Mouse (Mus musculus) forebrain, embryonic 13.5 days (tissue): ENCODE measurements around the gene Smc6. TPM values are rescaled to one million over a fixed set of nuclear protein-coding genes. Genes with fewer than 3 reads are reported as not detected.

ENCODE experiments used
- ATAC-seq: fragments of 200-750 bp; cut with Nextera tagmentation; 2 replicates; pipeline ENCODE4 v1.8.0; 2017
- H3K27ac ChIP-seq: fragments of 300-500 bp; sonication (generic); 2 replicates; pipeline ENCODE4 v1.5.1; 2015; ENCODE audit warnings: inconsistent platforms, mild to moderate bottlenecking, moderate library complexity
- H3K27me3 ChIP-seq: fragments of 300-500 bp; sonication (generic); 2 replicates; pipeline ENCODE4 v1.6.1; 2015; ENCODE audit warnings: mild to moderate bottlenecking, inconsistent platforms
- H3K36me3 ChIP-seq: fragments of 300-500 bp; sonication (generic); 2 replicates; pipeline ENCODE4 v1.6.1; 2015; ENCODE audit warnings: mild to moderate bottlenecking, inconsistent platforms; ENCODE audit not compliant: poor library complexity, severe bottlenecking
- H3K4me1 ChIP-seq: fragments of 300-500 bp; sonication (generic); 2 replicates; pipeline ENCODE4 v1.6.1; 2015; ENCODE audit warnings: inconsistent platforms
- H3K4me2 ChIP-seq: fragments of 300-500 bp; sonication (generic); 2 replicates; pipeline ENCODE4 v1.6.1; 2015; ENCODE audit warnings: inconsistent platforms, mild to moderate bottlenecking, moderate library complexity
- H3K4me3 ChIP-seq: fragments of 300-500 bp; sonication (generic); 2 replicates; pipeline ENCODE4 v1.5.1; 2015; ENCODE audit warnings: mild to moderate bottlenecking, inconsistent platforms
- H3K9ac ChIP-seq: fragments of 300-500 bp; sonication (generic); 2 replicates; pipeline ENCODE4 v1.6.1; 2015; ENCODE audit warnings: mild to moderate bottlenecking, inconsistent platforms
- H3K9me3 ChIP-seq: fragments of 300-500 bp; sonication (generic); replicated peaks from 2 replicates; pipeline ENCODE4 v1.6.1; 2016; ENCODE audit warnings: inconsistent platforms
- WGBS: fragments of 180-500 bp; shearing (Covaris S2); methylation state at CpG from one replicate; pipeline ENCODE4 v1.1.7; 2015; 5-methylcytosine and 5-hydroxymethylcytosine counted together
- polyA plus RNA-seq: library from polyadenylated mRNA; unstranded; fragments of >200 nt; fragmentation: Nextera tagmentation; extraction: Ambion mirVana; gene quantifications from 2 replicates; pipeline ENCODE4 v1.2.1, GENCODE M21; 2015

Smc6 gene
- polyA plus RNA-seq, 1 experiment from 2014 or later: 178 TPM

DNA sequence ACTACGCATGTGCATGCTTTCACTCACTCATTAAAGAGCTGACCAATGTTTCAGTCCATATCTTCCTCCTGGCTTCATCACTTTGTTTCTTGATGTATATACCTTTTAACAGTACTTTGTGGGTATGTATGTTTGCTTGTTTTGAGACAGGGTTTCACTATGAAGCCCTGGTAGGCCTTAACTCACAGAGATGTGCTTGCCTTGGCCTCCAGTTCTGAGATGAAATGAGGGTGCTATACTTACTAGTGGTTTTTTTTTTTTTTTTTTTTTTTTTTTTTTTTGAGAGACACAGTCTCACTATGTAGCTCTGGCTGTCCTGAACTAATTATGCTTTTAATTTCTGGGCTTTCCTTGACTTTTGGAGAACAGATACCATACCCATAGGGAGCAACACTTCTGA, 18.2 kb upstream of the Smc6 start:
- no peak for ATAC-seq
- peaks cover 26% of the 10 kb centered on the region for H3K36me3 ChIP-seq
- H3K4me2 ChIP-seq: no peak overlapping the region
- H3K27me3 ChIP-seq: no peaks in the 10 kb centered on the region
- H3K4me3 ChIP-seq: no peak overlapping the region
- 100% methylated on average over 1 of the region's 1 CpGs for WGBS
- H3K4me1 ChIP-seq: no peaks in the 10 kb centered on the region
- H3K9me3 ChIP-seq: no peaks in the 10 kb centered on the region
- no peak overlapping the region for H3K27ac ChIP-seq
- H3K9ac ChIP-seq: no peak overlapping the region

- no peak overlapping the region for H3K4me2 ChIP-seq
- no peak overlapping the region for H3K4me3 ChIP-seq
- H3K9me3 ChIP-seq: no peaks in the 10 kb centered on the region
- no peaks in the 10 kb centered on the region for H3K4me1 ChIP-seq
- H3K27me3 ChIP-seq: no peaks in the 10 kb centered on the region
- no peak overlapping the region for H3K9ac ChIP-seq
- H3K36me3 ChIP-seq: peaks cover 21% of the 10 kb centered on the region
- WGBS: 75% methylated on average over 3 of the region's 3 CpGs
- no peak for ATAC-seq
- H3K27ac ChIP-seq: no peak overlapping the region
Observed at GRCm38 (mm10) chr12:11250322-11250721, 15.4 kb upstream of the Smc6 start.

GRCm38 (mm10) chr12:11264895-11265294, 791 bp upstream of the Smc6 start:
- peak overlapping the region; percentile 85; the same call in 1 of the 2 replicates for H3K27ac ChIP-seq
- 4% methylated on average over 13 of the region's 13 CpGs for WGBS
- H3K4me2 ChIP-seq: peak overlapping the region; percentile 75
- H3K4me1 ChIP-seq: peaks cover 37% of the 10 kb centered on the region
- no peaks in the 10 kb centered on the region for H3K36me3 ChIP-seq
- H3K9me3 ChIP-seq: no peaks in the 10 kb centered on the region
- peak overlapping the region; percentile 88 for H3K9ac ChIP-seq
- H3K27me3 ChIP-seq: no peaks in the 10 kb centered on the region
- peak overlapping the region; percentile 72 for H3K4me3 ChIP-seq
- no peak for ATAC-seq

GRCm38 (mm10) chr12:11266282-11266985, 748 bp downstream of the Smc6 start:
- H3K4me3 ChIP-seq: peak overlapping the region; percentile 72
- H3K27ac ChIP-seq: peak overlapping the region; percentile 85
- H3K9me3 ChIP-seq: no peaks in the 10 kb centered on the region
- WGBS: 1% methylated on average over 51 of the region's 51 CpGs
- peaks cover 37% of the 10 kb centered on the region for H3K4me1 ChIP-seq
- H3K36me3 ChIP-seq: no peaks in the 10 kb centered on the region
- H3K9ac ChIP-seq: peak overlapping the region; percentile 88
- no peaks in the 10 kb centered on the region for H3K27me3 ChIP-seq
- peak overlapping the region; percentile 75 for H3K4me2 ChIP-seq
- ATAC-seq: peak; percentile 70

GRCm38 (mm10) chr12:11267030-11267429, 1.3 kb downstream of the Smc6 start:
- Histone ChIP-seq H3K27ac (peak overlapping the region; percentile 85; the same call in 1 of the 2 replicates), H3K4me3 (peak overlapping the region; percentile 72), H3K9ac (peak overlapping the region; percentile 88), H3K36me3 (no peaks in the 10 kb centered on the region), H3K27me3 (no peaks in the 10 kb centered on the region), H3K9me3 (no peaks in the 10 kb centered on the region), H3K4me2 (peak overlapping the region; percentile 75), H3K4me1 (peaks cover 37% of the 10 kb centered on the region)
- 6% methylated on average over 4 of the region's 4 CpGs for WGBS
- no peak for ATAC-seq

- Histone ChIP-seq H3K4me3 (no peak overlapping the region), H3K36me3 (peaks cover 33% of the 10 kb centered on the region), H3K4me2 (no peak overlapping the region), H3K9ac (no peak overlapping the region), H3K27ac (no peak overlapping the region), H3K27me3 (no peaks in the 10 kb centered on the region), H3K4me1 (peaks cover 17% of the 10 kb centered on the region), H3K9me3 (no peaks in the 10 kb centered on the region)
- 94% methylated on average over 4 of the region's 4 CpGs for WGBS
- no peak for ATAC-seq
Observed at GRCm38 (mm10) chr12:11272568-11272967, 6.9 kb downstream of the Smc6 start.

GRCm38 (mm10) chr12:11273185-11273584, 7.5 kb downstream of the Smc6 start:
- Histone ChIP-seq H3K4me1 (peaks cover 11% of the 10 kb centered on the region), H3K27ac (no peak overlapping the region), H3K9me3 (no peaks in the 10 kb centered on the region), H3K9ac (no peak overlapping the region), H3K4me3 (no peak overlapping the region), H3K4me2 (no peak overlapping the region), H3K27me3 (no peaks in the 10 kb centered on the region), H3K36me3 (peaks cover 36% of the 10 kb centered on the region)
- WGBS: 74% methylated on average over 1 of the region's 1 CpGs
- no peak for ATAC-seq

- Histone ChIP-seq H3K36me3 (peaks cover 64% of the 10 kb centered on the region), H3K9ac (no peak overlapping the region), H3K4me3 (no peak overlapping the region), H3K4me1 (no peaks in the 10 kb centered on the region), H3K9me3 (no peaks in the 10 kb centered on the region), H3K4me2 (no peak overlapping the region), H3K27me3 (no peaks in the 10 kb centered on the region), H3K27ac (no peak overlapping the region)
- 87% methylated on average over 2 of the region's 2 CpGs for WGBS
- no peak for ATAC-seq
Observed at GRCm38 (mm10) chr12:11276632-11277031, 10.9 kb downstream of the Smc6 start.

- H3K27me3 ChIP-seq: no peaks in the 10 kb centered on the region
- no peak overlapping the region for H3K4me2 ChIP-seq
- no peak for ATAC-seq
- WGBS: 92% methylated on average over 6 of the region's 6 CpGs
- H3K4me1 ChIP-seq: no peaks in the 10 kb centered on the region
- no peak overlapping the region for H3K27ac ChIP-seq
- H3K36me3 ChIP-seq: peaks cover 66% of the 10 kb centered on the region
- H3K9ac ChIP-seq: no peak overlapping the region
- H3K4me3 ChIP-seq: no peak overlapping the region
- no peaks in the 10 kb centered on the region for H3K9me3 ChIP-seq
Observed at GRCm38 (mm10) chr12:11277207-11277606, 11.5 kb downstream of the Smc6 start.

- no peak overlapping the region for H3K4me3 ChIP-seq
- H3K4me1 ChIP-seq: no peaks in the 10 kb centered on the region
- H3K27me3 ChIP-seq: no peaks in the 10 kb centered on the region
- H3K4me2 ChIP-seq: no peak overlapping the region
- ATAC-seq: no peak
- WGBS: 90% methylated on average over 3 of the region's 3 CpGs
- no peak overlapping the region for H3K9ac ChIP-seq
- peaks cover 65% of the 10 kb centered on the region for H3K36me3 ChIP-seq
- H3K9me3 ChIP-seq: no peaks in the 10 kb centered on the region
- H3K27ac ChIP-seq: no peak overlapping the region
Observed at GRCm38 (mm10) chr12:11279886-11280285, 14.2 kb downstream of the Smc6 start.

DNA sequence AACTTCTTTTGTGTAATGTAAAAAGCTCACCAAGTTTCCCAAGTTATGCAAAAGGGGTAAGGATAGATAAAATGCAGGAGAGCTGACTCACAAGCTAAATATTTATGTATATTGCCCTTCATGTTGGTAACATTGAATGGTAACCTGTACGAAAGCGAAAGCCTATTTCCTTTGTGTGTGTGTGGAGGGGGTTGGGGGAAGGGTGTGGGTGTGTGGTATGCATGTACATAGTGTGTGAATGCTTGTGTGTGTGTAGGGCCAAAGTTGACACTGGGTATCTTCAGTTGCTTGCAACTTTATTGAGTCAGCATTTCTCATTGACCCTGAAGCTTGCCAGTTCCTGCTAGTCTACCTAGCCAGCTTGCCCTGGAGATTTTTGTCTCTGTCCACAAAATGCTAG, 15.9 kb downstream of the Smc6 start:
- no peaks in the 10 kb centered on the region for H3K9me3 ChIP-seq
- ATAC-seq: no peak

DNA sequence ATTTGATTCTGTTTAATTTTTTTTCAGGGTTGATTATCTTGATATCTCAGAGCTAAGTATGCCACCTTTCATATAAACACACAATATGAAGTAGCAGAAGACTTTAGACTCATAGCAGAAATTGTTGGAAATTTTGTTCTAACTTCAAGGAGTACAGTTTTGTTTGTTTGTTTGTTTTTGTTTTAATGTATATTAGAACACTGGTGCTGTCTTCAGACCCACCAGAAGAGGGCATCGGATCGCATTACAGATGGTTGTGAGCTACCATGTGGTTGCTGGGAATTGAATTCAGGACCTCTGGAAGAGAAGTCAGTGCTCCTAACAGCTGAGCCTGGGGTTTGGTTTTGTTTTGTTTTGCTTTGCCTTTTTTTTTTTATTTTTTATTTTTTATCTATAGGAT, 20.7 kb downstream of the Smc6 start:
- Histone ChIP-seq H3K36me3 (peaks cover 75% of the 10 kb centered on the region), H3K27me3 (no peaks in the 10 kb centered on the region), H3K4me3 (no peak overlapping the region), H3K9me3 (no peaks in the 10 kb centered on the region), H3K9ac (no peak overlapping the region), H3K27ac (no peak overlapping the region), H3K4me2 (no peak overlapping the region), H3K4me1 (no peaks in the 10 kb centered on the region)
- no peak for ATAC-seq
- 94% methylated on average over 2 of the region's 2 CpGs for WGBS

More for the DNA sequence above, 15.9 kb downstream of the Smc6 start:
- WGBS: 97% methylated on average over 2 of the region's 2 CpGs
- H3K36me3 ChIP-seq: peaks cover 72% of the 10 kb centered on the region
- H3K27me3 ChIP-seq: no peaks in the 10 kb centered on the region
- H3K4me3 ChIP-seq: no peak overlapping the region
- H3K27ac ChIP-seq: no peak overlapping the region
- no peak overlapping the region for H3K9ac ChIP-seq
- no peaks in the 10 kb centered on the region for H3K4me1 ChIP-seq
- H3K4me2 ChIP-seq: no peak overlapping the region

DNA sequence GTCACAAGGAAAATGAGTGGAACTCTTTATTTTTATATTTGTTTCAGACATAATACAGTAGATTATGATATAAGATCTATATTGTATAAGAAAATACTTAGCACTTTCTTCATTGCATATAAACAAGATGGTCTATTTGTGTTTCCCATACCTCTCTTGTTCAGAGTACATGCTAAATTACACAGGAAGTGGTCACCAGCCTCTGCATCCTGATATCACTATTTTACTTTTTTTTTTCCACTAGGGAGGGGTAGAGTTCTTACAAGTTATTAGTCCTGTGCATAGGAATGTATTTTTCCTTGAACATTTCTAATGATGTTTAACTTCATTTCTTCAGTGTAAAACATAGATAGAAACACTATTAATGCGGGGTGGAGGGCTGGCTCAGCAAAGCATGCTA, 35.2 kb downstream of the Smc6 start:
- no peaks in the 10 kb centered on the region for H3K9me3 ChIP-seq
- H3K4me3 ChIP-seq: no peak overlapping the region
- no peak overlapping the region for H3K4me2 ChIP-seq
- no peak overlapping the region for H3K27ac ChIP-seq
- H3K9ac ChIP-seq: no peak overlapping the region
- H3K36me3 ChIP-seq: peaks cover 70% of the 10 kb centered on the region
- 97% methylated on average over 1 of the region's 1 CpGs for WGBS
- ATAC-seq: no peak
- H3K4me1 ChIP-seq: no peaks in the 10 kb centered on the region
- H3K27me3 ChIP-seq: no peaks in the 10 kb centered on the region
